Mouse (Mus musculus) lung, postnatal 36 days (tissue): ENCODE measurements around the gene Fam149a.
"Not testable (repeated sequence)": the region's sequence is repeated elsewhere in the genome, so short reads cannot be mapped to it uniquely, and the experiment has no call there.

ENCODE experiments used
- DNase-seq: peaks from one replicate; pipeline ENCODE4 v3.0.0; 2022; ENCODE audit warnings: mixed read lengths

The Fam149a gene

GRCm38 (mm10) chr8:45330856-45331255 is 51.2 kb downstream of the Fam149a start:
- peak; percentile 42 for DNase-seq

DNA sequence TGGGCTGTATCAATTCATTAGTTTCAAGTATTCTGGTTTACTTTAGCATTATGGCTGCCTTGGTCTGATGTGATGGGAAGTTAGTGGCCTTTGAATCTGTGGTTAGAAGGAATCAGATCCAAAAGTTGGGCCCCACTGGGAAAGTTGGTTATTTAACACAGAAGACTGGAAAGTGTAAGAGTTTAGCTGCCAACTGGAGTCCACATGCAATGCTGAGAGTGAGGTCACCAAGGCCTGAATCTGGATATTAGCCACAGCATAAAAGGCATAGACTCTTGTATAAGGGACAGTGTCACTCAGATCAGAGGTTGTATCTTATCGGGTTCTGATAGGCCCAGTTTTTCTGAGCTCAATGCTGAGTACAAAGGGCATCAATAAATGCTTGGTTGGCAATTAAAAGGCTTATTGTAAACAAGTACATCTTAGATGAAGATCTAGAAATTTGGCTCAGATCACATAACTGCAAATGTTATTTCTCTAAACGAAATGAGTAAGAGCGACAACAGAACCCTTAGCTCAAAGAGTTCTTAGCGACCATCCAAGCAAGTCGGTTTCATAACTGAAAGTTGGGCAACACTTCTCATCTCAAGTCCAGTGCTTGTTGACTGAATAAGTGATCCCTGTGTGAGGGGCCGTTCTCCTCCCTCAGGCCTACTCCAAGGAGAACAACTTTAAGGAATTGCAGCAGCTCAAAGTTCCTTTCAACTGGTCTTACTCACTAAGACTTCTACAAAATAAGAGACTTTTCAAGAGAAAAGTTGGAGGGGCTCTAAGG is 52.7 kb downstream of the Fam149a start:
- peak; percentile 75 for DNase-seq

GRCm38 (mm10) chr8:45327076-45327475 is 55.0 kb downstream of the Fam149a start:
- DNase-seq, result not testable (repeated sequence)

GRCm38 (mm10) chr8:45324151-45324550 is 57.9 kb downstream of the Fam149a start:
- no peak for DNase-seq

DNA sequence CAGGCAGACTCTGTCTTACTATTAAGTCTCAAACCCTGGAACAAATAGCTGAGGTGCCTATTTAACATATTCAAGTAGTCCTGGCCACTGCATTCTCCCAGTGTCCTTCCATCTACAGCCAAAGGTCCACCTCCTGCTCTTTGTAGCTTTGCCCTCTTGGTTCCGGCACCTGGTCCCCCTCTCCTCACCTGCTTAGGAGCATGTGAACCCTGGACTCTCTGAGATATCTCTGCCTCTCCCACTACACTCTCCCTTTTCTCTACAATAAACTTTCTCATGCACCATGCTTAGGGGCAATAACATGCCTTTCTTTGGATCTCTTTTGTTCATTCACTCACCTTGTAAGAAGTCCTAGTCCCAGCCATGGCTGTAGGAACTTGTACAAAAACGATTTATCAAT is 60.7 kb downstream of the Fam149a start:
- no peak for DNase-seq

- no peak for DNase-seq
Measured at GRCm38 (mm10) chr8:45320930-45321329, 61.2 kb downstream of the Fam149a start.

- no peak for DNase-seq
Measured at GRCm38 (mm10) chr8:45310967-45311366, 71.1 kb downstream of the Fam149a start.

GRCm38 (mm10) chr8:45308366-45308765 is 73.7 kb downstream of the Fam149a start, which contains the start of gene Gm45753:
TSS of gene Gm45753 (minus strand) at chr8:45308466.
- no peak for DNase-seq

DNA sequence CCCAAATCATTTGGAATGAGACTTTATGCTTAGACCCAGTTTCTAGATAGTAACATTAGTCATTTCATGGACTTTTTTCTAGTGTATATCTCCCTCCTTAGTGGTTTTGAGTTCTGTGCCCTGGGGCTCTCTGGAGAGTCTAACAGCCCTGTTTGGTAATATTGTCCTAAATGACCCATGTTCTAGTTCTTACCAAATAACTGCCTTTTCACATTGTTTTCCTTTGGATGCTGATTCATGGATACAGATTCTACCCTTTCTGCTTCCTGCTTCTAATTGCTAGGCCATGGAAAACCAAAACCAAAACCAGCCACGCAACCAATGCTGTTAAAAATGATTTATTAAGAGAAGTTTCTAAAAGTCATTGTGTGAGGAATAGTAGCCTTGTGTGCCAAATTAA is 76.6 kb downstream of the Fam149a start:
- no peak for DNase-seq

DNA sequence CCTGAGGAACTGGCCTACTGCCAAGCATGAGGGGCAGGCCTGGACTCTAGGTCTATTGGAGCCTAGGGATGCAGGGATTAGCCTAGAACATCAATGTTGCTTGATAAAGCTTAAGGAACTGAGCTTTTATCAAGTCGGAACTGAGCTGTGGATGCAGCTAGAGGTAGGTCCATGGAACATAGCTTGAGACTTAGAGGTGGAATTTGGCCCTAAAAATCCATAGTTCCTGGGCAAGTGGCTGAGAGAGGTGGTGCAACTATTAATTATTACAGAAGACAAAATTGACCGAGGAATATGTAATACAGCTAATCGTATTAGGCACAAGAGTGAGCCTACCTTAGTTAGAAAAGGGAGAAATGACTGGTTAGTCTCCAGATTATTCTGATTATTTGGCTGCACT is 77.7 kb downstream of the Fam149a start:
- DNase-seq, result no peak

- no peak for DNase-seq
Measured at GRCm38 (mm10) chr8:45302390-45302789, 79.7 kb downstream of the Fam149a start.

GRCm38 (mm10) chr8:45295276-45295675 is 86.8 kb downstream of the Fam149a start:
- DNase-seq, result no peak

GRCm38 (mm10) chr8:45294687-45295086 is 87.4 kb downstream of the Fam149a start, which contains the start of gene Klkb1:
TSS of gene Klkb1 (minus strand) at chr8:45294859.
- DNase-seq, result no peak

GRCm38 (mm10) chr8:45291790-45292189 is 90.3 kb downstream of the Fam149a start:
- DNase-seq, result no peak
